In the genomic region with DNA sequence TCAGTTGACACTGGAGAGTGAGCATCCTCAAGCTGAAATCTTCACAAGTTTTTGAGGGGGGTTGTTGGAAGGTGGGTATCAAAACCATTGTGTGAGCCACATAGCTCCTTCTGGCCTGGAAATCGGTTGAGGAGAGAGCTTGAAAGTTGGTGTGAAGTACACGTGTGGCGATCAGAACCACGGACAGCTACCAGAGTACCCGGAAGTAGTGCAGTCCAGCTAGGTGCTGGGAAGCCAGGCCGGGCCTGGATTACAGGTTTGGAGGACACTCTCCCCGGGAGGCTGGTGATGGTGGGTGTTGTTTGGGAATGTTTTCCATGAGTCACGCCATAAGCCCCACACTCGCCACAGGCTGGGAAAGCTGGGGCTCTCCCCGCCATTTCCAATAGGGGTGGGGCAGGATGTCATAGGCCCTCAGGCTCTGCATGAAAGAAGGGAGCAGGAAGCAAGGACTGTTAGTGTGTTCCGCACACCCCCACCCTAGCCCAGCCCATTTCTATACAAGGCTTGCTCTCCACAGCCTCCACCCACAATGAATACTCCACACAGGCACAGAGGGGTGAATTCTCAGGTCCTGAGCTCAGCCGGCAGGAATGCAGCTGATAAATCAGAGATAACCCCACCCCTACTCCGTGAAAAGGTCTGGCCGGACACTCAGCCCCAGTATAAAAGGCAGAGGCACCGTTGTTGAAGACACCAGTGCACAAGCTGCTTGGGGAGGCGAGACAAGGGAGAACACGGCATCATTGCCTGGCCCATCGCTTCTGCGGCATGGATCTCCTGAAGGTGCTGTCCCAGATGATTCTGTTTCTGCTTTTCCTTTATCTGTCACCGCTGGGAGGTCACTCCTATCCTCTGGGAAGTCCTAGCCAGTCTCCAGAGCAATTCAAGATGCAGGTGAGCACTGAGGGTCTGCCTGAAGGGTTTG, we compare ENCODE assay signal across 9 mouse cellular contexts. TPM values are rescaled to one million over a fixed set of nuclear protein-coding genes. Genes with fewer than 3 reads are reported as not detected.
DNase-seq lines count a peak whose midpoint lies in the region; ATAC-seq and TF ChIP-seq lines count a peak whose summit lies in the region.
"Had no signal": no experiment of that assay in that cellular context is flagged by ENCODE, and none has a peak within 500 bp of the region (broad histone marks: within the 10 kb centered on the region; RNA-seq: fewer than 3 reads in every experiment).

A gene (plus strand): TSS at position 584 of the 928 bp plus-strand sequence.

- H3K4me2 ChIP-seq in heart, embryonic 12.5 days = peak within 1 kb of the TSS; percentile 62
- 0 out of 2 replicates have a peak within 1 kb of the TSS, but pooled peaks have one; percentile 10 for H3K4me2 ChIP-seq in stomach, embryonic 14.5 days (replicated peaks; ENCODE audit: low read depth, low read length)

- H3K4me3 ChIP-seq in E14TG2a.4 (replicated peaks; ENCODE audit: low read length) = peak within 1 kb of the TSS; percentile 50
- H3K4me3 ChIP-seq in heart, embryonic 12.5 days = peak within 1 kb of the TSS; percentile 50
- H3K4me3 ChIP-seq in limb, embryonic 10.5 days = no peak within 1 kb of the TSS
- no peak within 1 kb of the TSS for H3K4me3 ChIP-seq in stomach, embryonic 14.5 days (ENCODE audit: low read depth, low read length)

- H3K36me3 ChIP-seq in E14TG2a.4 (ENCODE audit: insufficient read depth, low read length) = no peaks in the 10 kb centered on the region
- no peaks in the 10 kb centered on the region for H3K36me3 ChIP-seq in heart, embryonic 12.5 days
- H3K36me3 ChIP-seq in limb, embryonic 10.5 days = no peaks in the 10 kb centered on the region
- H3K36me3 ChIP-seq in stomach, embryonic 14.5 days (ENCODE audit: control insufficient read depth, insufficient read depth, low read length) = no peaks in the 10 kb centered on the region

- peak; percentile 83 for ATAC-seq in heart, embryonic 12.5 days (ENCODE audit: insufficient number of reproducible peaks, low FRiP score)
- ATAC-seq in stomach, embryonic 14.5 days (ENCODE audit: insufficient number of reproducible peaks, insufficient read depth, low FRiP score, low read depth) = peak; percentile 53; the same call in 1 of the 2 replicates
- ATAC-seq in cerebellum, adult (ENCODE audit: insufficient number of reproducible peaks, low FRiP score, low TSS enrichment) = no peak

- TF ChIP-seq CTCF in E14TG2a.4 (conservative IDR thresholded peaks at IDR 0.05; ENCODE audit: low read length) = no peak

- H3K9me3 ChIP-seq in E14TG2a.4 (ENCODE audit: low read length) = no peaks in the 10 kb centered on the region
- no peaks in the 10 kb centered on the region for H3K9me3 ChIP-seq in heart, embryonic 12.5 days (replicated peaks)
- no peaks in the 10 kb centered on the region for H3K9me3 ChIP-seq in limb, embryonic 10.5 days (replicated peaks)
- no peaks in the 10 kb centered on the region for H3K9me3 ChIP-seq in stomach, embryonic 14.5 days (ENCODE audit: control insufficient read depth, low read depth, low read length)

- peak within 1 kb of the TSS; percentile 85 for H3K27ac ChIP-seq in heart, embryonic 12.5 days (ENCODE audit: poor library complexity, severe bottlenecking)
- no peak within 1 kb of the TSS for H3K27ac ChIP-seq in limb, embryonic 10.5 days
- no peak within 1 kb of the TSS for H3K27ac ChIP-seq in stomach, embryonic 14.5 days (ENCODE audit: low read length)

- H3K9ac ChIP-seq in heart, embryonic 12.5 days = peak within 1 kb of the TSS; percentile 72
- H3K9ac ChIP-seq in stomach, embryonic 14.5 days (replicated peaks; ENCODE audit: low read depth, low read length) = no peak within 1 kb of the TSS

- peak; percentile 67 for DNase-seq in WW6 (ENCODE audit: low read depth, low spot score)
- DNase-seq in limb, embryonic 10.5 days (ENCODE audit: low spot score) = peak; percentile 80
- DNase-seq in layer of hippocampus, postnatal 25 days (ENCODE audit: extremely low spot score in 1 of 2, low spot score in 1 of 2) = no peak

- WGBS in heart, embryonic 12.5 days = 10% methylated on average over 20 of the region's 20 CpGs
- WGBS in limb, embryonic 10.5 days = 31% methylated on average over 20 of the region's 20 CpGs
- 31% methylated on average over 20 of the region's 20 CpGs for WGBS in stomach, embryonic 14.5 days

- no peaks in the 10 kb centered on the region for H3K27me3 ChIP-seq in E14TG2a.4 (ENCODE audit: insufficient read depth, low read length)
- H3K27me3 ChIP-seq in heart, embryonic 12.5 days (replicated peaks) = peaks cover 8% of the 10 kb centered on the region; the same call in 1 of the 2 replicates
- no peaks in the 10 kb centered on the region for H3K27me3 ChIP-seq in limb, embryonic 10.5 days (ENCODE audit: low read depth, poor library complexity, severe bottlenecking)
- no peaks in the 10 kb centered on the region for H3K27me3 ChIP-seq in stomach, embryonic 14.5 days (ENCODE audit: control insufficient read depth, insufficient read depth, low read length)

- peaks cover 27% of the 10 kb centered on the region for H3K4me1 ChIP-seq in E14TG2a.4 (replicated peaks; ENCODE audit: low read depth, low read length)
- peaks cover 13% of the 10 kb centered on the region for H3K4me1 ChIP-seq in heart, embryonic 12.5 days (replicated peaks)
- H3K4me1 ChIP-seq in limb, embryonic 10.5 days = peaks cover 3% of the 10 kb centered on the region; the same call in 1 of the 2 replicates
- no peaks in the 10 kb centered on the region for H3K4me1 ChIP-seq in stomach, embryonic 14.5 days (ENCODE audit: control insufficient read depth, insufficient read depth, low read length)

RNA-seq across cellular contexts. Expression of the gene that starts here (rescaled TPM):
- 276 and 282 TPM in 2 replicates for polyA plus RNA-seq in heart, embryonic 12.5 days (2016; fragmentation: Nextera tagmentation; extraction: Ambion mirVana)
- not detected in 2 replicates for polyA plus RNA-seq in limb, embryonic 10.5 days (2016; fragmentation: Nextera tagmentation; extraction: Ambion mirVana)
- polyA plus RNA-seq in stomach, embryonic 14.5 days (2014; fragmentation: Nextera tagmentation; extraction: Ambion mirVana) = not detected in 2 replicates
- total RNA-seq in layer of hippocampus, postnatal 25 days (2021) = not detected
- total RNA-seq: hematopoietic stem cell, adult 5-6 weeks had no signal
- polyA plus RNA-seq: spleen, adult 2 months had no signal

Comparison
In these comparisons a context has a peak if more than half of its experiments do, and no peak if none do; other contexts are left out.
1. RNA of the gene that starts here (polyA plus RNA-seq): 276 to 282 TPM in heart, embryonic 12.5 days; not detected in stomach, embryonic 14.5 days and not detected in limb, embryonic 10.5 days; every median in the first group is over 100 times any median in the second.
2. Peak in DNase-seq in limb, embryonic 10.5 days; RNA of the gene not detected or under 1 TPM.
3. Peak in ATAC-seq and H3K4me2 ChIP-seq in stomach, embryonic 14.5 days; RNA of the gene not detected or under 1 TPM.
4. H3K4me3 ChIP-seq: peak in E14TG2a.4 (single experiment) and heart, embryonic 12.5 days (single experiment); none in limb, embryonic 10.5 days (single experiment) and stomach, embryonic 14.5 days (single experiment).